Mouse (Mus musculus) olfactory bulb, adult 2 months (tissue): Measurements from ENCODE around the gene Cobl.

Experiments used
- CTCF ChIP-seq: fragments of 200-500 bp; IDR thresholded peaks from 2 replicates; pipeline ENCODE4 v1.5.1; 2012; ENCODE audit warnings: low read depth, mild to moderate bottlenecking, low read length, moderate library complexity; ENCODE audit not compliant: insufficient read depth
- POLR2A ChIP-seq: fragments of 200-500 bp; IDR thresholded peaks from 2 replicates; pipeline ENCODE4 v1.6.1; 2012; ENCODE audit warnings: mild to moderate bottlenecking, low read depth, low read length, moderate library complexity; ENCODE audit not compliant: insufficient read depth

- no peak for TF ChIP-seq CTCF
- TF ChIP-seq POLR2A: no peak
Observed at GRCm38 (mm10) chr11:12299701-12300446, 164.9 kb downstream of the Cobl start.
